Mouse (Mus musculus) CH12.LX (cell line): ENCODE measurements around the gene Insig1.

Source experiments
- EP300 ChIP-seq: IDR thresholded peaks from 2 replicates; pipeline ENCODE4 v1.6.1; 2011; ENCODE audit warnings: low read length, improper control_type of control experiment
- MYC ChIP-seq: IDR thresholded peaks from 2 replicates; pipeline ENCODE4 v1.6.1; 2011; ENCODE audit warnings: low read depth, mild to moderate bottlenecking, improper control_type of control experiment, low read length
- ZC3H11A ChIP-seq: IDR thresholded peaks from 2 replicates; pipeline ENCODE4 v1.6.1; 2012; ENCODE audit warnings: low read depth, mild to moderate bottlenecking, inconsistent platforms, low read length, improper control_type of control experiment
- ZMIZ1 ChIP-seq: IDR thresholded peaks from 2 replicates; pipeline ENCODE4 v1.6.1; 2012; ENCODE audit warnings: low read depth, mild to moderate bottlenecking, inconsistent platforms, low read length, improper control_type of control experiment

DNA sequence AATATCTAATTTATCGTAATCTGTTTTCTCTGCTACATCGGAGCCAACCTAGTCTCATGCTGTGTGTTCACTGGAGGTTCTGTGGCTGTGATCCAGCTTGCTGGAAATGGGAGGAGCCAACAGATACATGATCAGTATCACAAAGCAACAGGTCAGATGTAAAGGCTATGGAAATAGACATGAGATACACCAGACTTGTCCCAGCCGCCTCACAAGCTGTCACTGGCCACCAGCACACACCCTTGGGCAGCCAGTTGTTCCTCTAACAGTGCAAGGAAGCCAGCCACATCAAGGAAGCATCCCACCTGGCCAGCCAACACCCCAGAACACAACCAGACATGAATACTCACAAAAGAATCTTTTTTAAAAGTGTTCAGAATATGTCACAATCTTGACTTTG lies 23.2 kb downstream of the Insig1 start:
- TF ChIP-seq MYC (no peak), ZC3H11A (no peak), ZMIZ1 (no peak), EP300 (no peak)
